Mouse (Mus musculus) right cerebral cortex, postnatal 4 days (tissue): ENCODE data around the gene Ptbp2.
A peak's percentile ranks its signal among the peaks of the same experiment; 100 is the strongest.

Source experiments
- DNase-seq: peaks from one replicate; pipeline ENCODE4 v3.0.0-alpha.2; 2022

Gene Ptbp2

GRCm38 (mm10) chr3:119784366-119784765 lies at the start of gene Ptbp2:
Gene Ptbp2, minus strand, starts transcription at chr3:119784466.
- no peak for DNase-seq

DNA sequence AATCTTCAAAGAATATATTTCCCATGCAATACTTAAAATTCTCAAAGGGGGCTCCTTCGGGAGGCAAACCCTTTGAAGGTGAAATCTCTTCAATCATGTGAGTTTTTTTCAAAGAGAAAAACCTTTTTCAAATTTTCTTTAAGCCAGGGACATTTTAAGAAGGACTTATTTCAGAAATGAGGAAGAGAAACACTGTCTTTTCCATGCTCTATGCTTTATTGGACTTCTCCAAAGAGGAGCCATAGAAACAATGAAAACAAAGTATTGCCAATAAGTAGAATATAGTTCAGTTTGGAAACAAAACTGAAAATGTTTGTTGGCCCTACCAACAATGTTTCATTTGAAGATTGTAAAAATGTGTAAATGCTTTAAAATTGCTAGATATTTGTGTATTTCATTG lies 30.4 kb upstream of the Ptbp2 start:
- no peak for DNase-seq

GRCm38 (mm10) chr3:119806123-119806522 lies 21.9 kb upstream of the Ptbp2 start:
- no peak for DNase-seq

DNA sequence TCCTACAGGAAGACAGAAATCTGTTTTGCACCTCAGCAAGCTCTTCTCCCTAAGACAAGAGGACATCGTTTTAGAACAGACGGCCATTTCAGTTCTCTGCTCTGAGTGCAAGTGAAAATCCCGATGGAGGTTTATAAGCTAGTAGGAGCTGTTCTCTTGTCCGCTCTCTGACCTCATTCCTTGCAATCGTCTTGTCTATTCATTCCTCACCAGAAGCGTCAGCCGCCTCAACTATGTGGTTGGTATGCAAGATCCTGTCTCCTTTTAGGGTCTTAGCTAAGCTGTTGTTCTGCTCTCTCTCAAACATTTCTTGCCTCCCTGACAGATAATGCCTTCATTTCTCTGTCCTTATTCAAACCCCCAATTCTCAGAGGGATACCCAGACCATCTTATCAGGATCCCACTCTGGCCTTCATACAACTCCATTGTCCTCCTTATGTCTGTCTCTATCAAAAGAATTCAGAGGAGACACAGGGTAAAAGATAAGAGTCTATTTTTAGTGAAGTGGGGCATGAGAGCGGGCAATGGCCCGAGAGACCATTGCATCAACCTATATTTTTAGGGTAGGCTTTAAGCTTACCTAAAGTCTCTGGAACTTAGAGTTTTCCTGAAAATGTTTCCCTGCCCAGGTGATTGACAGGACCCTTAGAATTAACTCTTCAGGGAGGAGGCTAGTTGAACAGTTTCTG lies 10.6 kb upstream of the Ptbp2 start:
- no peak for DNase-seq

- peak; percentile 87 for DNase-seq
Measured at GRCm38 (mm10) chr3:119782946-119783701, 1.1 kb downstream of the Ptbp2 start.

DNA sequence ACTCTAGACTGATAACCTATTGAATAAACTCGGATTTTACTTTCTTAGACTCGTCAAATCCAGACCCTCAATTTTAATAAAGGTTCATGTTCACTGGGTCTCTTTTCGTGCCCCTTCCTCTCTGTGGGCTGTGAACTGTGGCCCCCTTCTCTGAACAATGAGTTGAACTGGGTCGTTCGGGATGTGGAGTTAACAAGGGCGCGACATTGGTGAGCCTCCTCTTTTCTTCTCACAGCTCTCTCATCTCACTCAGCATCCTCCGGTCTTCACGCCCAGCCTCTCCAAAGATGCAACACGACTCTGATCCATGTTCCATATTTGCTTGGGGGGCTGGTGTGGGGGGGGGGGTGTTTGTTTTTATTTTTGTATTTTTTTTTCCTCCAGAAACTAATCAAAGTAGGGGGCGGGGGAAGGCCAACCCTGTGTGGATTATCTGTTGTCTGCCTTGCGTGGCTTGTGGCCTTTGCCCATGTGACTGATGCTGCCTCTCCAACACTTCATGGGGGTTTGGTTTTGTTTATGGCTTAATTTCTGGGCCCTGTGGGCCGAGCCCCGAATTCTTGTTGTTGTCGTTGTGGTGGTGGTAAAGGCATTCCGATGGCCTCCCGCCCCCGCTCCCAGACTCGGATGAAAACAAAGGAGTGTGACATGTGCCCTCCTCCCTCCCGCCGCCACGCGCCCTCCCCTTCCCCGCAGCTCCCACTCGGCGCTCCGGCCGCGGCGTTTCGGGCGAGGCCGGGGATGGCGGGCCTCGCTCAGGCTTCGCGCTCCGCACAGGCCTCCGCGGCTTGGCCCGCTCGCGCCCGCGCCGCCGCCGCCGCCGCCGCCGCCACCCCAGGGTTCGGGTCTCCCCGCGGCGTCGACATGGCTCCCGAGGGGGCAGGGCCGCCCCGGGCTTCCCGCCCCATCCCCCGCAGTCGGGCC lies 2.0 kb downstream of the Ptbp2 start:
- peak; percentile 63 for DNase-seq

- no peak for DNase-seq
Measured at GRCm38 (mm10) chr3:119780876-119781275, 3.4 kb downstream of the Ptbp2 start.

DNA sequence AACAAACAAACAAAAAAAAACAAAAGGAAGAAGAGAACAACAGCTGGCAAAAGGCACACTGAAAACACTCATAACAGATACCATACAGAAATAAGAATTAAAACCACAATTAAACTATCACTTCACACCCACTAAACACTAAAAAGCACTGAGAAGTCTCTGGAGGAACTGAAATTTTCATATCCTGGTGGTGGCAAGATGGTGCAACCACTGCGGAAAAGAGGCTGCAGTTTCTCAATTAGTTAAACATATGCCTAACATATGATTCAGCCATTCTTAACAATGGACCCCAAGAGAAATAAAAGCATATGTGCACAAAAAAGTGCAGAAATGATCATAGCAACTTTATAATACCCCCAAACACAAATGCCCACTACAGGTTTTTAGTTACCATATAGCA lies 5.0 kb downstream of the Ptbp2 start:
- DNase-seq = no peak

DNA sequence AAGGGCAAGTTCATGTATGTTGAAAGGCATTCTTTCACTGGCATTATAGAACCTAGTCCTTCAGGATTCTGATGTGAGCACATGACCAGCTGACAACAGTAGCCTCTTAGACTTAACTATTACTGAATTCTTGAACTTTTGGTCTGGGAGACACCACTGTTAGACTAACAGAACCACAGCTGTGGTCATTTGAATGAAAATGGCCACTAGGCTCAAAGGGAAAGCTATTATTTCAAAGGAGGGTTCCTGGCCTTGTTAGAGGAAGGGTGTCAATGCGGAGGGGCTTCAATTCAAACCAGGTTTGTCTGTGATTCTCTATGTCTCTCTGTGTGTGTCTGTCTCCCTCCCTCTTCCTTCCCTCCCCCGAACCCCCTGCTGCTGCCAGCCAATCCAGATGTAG lies 5.8 kb downstream of the Ptbp2 start:
- DNase-seq = no peak

DNA sequence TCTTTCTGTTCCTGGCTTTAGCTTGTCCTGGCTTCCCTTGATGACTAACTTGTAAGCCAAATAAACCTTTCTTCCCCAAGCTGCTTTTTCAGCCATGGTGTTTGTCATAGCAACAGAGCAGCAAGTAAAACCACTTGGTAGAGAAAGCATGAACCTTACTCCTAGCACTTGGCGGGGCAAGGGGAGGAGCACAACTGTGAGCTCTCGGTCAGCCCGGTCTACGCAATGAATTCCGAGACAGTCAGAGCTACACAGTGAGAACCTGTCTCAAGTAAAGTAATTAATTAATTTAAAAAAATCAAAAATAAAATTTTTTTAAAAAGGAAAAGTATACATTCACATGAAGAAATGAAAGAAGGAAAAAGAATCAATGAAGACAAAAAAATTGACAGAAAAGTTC lies 8.1 kb downstream of the Ptbp2 start:
- DNase-seq = no peak

DNA sequence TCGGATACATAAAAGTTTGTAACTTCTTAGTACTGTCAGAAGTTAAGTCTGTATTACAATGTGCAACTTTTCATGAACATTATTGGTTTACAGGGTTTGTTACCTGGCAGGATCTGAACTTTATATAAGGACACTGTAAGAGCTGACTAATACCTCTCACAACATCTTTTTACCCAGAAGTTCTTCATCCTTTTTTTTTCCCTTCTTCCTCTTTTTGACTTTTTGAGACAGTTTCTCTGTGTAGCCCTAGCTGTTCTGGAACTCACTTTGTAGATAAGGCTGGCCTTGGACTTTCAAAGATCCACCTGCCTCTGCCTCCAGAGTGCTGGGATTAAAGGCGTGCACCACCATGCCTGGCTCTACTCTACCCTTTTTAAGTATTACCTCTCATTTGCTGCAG lies 11.5 kb downstream of the Ptbp2 start:
- no peak for DNase-seq

DNA sequence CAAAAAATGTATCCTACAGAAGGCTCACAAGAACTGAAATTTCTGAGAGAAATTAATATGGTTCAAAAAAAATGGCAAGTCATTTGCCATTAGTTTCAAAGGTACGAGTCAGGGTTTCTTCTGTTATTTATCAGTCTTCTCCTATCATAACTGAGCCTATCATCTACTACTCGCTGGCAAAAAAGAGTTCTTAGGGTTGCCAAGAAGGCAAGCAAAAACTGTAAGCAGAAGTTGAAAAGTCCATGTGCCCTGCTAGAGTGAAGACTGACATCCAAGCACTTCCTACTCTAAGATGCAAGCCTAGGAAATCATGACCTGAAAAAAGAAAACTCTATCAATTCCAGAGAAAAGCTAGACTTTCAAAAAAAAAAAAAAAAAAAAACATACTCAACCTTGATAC lies 20.5 kb downstream of the Ptbp2 start:
- DNase-seq = no peak

DNA sequence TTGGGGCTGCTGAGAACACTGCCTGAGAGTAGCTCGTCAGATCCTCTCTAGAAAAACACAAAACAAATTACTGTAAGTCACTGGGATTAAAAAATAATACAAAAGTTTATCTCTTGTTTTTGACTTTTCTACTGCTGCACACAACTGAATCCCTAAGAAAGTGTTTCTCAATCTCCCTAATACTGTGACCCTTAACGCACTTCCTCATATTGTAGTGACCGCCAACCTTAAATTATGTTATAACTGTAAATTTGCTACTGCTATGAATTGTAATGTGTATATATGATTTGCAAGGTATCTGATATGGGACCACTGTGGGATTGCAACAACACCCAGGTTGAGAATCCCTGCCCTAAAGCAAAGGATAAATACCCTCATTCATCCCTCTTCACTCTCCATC lies 22.5 kb downstream of the Ptbp2 start:
- no peak for DNase-seq

DNA sequence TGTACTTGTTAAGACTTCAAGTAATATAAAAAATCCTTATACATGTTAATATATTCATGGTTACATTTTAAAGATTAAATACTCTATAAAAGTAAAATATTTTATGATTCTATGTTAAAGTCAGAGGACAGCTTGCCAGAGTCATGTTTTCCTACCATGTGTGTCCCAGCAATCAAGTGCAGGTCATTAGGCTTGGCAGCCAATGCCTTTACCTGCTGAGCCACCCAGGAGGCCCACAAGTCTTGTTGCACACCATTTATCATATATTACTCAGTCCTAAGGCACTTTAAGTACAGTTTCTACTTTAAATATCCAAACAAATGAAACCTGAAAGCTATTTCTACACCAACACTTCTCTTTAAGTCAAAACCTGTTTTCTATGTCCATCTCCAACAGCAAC lies 30.5 kb downstream of the Ptbp2 start:
- DNase-seq = no peak

DNA sequence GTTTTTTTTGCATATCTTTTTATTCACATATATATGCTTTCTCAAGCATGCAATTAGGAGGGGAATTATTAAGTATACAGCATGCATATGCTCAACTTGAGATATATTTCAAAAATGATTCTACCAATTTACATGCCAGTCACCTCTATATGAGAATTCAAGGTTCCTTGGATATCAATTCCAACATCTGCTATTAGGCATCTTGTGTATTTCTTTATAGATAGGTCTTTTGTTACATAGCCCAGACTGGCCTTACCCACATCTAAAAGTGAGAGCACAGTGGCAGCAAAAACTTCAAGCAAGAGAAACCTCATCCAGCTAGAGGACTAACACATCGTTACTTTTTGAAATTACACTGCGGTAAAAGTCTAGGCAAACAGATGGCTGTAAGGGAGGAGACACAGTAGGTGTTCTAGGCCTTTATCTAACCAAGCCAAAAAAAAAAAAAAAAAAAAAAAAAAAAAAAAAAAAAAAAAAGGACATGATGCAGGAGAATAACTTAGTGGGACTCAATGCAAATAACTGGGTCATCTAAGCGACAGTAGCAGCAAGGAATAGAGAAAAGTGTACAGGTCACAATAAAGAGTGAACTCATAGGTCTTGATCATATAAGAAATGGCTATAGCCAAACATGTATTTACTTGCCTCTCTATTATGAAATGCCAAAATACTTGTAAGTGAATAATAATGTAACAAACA lies 34.6 kb downstream of the Ptbp2 start:
- DNase-seq = no peak

DNA sequence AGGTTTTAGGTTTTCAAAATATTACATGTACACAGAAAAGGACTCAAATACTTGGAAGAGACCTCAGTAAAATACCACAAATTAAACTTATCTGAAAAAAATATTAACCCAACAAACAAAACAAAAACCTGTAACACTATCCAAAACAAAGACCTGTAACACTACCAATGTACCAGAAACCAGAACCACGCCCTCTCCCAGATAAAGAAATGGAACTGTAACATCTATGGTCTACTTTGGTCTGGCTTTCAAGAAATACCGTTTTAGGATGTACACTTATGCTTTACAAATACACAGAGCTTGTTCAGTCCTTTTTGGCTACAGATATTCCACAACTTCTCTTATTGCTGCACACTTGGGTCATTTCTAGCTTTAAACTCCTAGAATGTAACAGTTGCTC lies 35.1 kb downstream of the Ptbp2 start:
- no peak for DNase-seq

- DNase-seq = no peak
Measured at GRCm38 (mm10) chr3:119746656-119747055, 37.6 kb downstream of the Ptbp2 start.

DNA sequence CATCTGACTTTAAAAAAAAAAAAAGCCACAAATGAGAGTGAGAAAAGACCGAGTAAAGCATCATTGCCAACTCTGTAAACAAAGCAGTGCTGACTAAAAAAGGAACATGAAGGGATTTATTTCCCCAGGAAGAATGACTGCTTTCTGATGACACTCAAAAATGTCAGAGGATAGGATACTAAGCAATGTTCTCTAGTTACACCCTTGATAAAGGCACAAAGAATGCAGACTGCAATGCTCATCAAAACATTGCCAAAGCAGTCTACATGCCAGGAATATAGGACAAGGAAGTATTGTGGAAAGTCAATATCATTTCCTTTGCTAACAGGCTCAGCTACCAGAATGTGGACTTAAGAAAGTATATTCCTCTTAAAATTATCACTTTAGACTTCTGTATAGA lies 38.5 kb downstream of the Ptbp2 start:
- no peak for DNase-seq

DNA sequence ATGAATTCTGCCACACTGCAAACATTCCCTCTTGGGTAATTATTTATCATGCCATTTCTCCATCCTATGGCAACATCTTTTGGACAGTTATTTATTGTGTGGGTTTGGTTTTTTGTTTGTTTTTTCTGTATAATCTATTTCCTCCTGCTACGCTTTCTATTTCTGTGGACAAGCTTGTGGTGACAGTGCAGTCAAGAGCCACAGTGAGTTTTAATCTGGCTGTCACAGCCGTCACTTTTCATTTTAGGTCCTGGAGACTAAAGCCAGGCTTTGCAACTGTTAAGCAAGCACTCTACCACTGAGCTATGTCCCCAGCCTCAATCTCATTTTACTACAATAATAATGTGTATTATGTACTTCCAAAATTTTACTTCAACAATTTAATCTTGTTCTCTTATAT lies 54.4 kb downstream of the Ptbp2 start:
- no peak for DNase-seq

GRCm38 (mm10) chr3:119712066-119712465 lies 72.2 kb downstream of the Ptbp2 start:
- DNase-seq = no peak

DNA sequence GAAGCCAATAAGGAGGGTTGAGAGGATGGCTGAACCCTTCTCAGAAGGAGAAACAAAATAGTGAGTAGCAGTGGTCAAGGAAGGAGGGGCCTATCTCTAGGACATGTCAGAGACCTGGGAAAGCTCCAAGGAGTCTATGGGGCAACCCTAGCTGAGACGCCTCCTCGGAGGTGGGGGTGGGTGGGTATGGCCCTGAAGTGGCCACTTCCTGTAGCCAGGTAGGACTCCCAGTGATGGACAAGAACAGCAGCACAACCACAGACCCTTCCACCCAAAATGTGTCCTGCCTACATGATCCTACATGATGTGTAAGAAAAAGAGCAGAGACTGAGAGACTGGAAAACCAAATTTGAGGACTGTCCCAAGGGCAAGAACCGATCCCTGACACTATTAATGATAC lies 72.8 kb downstream of the Ptbp2 start:
- no peak for DNase-seq

GRCm38 (mm10) chr3:119701467-119701866 lies 82.8 kb downstream of the Ptbp2 start:
- DNase-seq = no peak

DNA sequence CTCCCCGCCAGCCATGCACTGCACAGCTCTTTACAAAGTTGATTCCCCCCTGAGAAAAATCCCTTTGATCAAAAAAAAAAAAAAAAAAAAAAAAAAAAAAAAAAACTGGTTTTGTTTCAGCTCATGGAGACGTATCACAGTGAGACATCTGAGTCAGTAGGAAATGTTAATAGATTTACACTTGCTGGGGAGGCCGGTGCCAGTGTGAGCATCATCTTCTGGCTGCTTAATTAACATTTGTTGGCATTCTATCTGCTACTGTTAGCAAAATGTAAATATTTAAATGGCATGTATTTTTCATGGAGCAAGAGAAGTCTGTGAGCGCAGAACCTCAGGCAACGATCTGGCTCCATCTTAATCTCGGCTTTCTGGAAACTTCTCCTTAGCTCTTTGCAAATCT lies 99.5 kb downstream of the Ptbp2 start:
- DNase-seq = no peak
